Mouse (Mus musculus) forebrain, postnatal 0 days (tissue): Measurements from ENCODE around the gene Lrrc58. TPM values are rescaled to one million over a fixed set of nuclear protein-coding genes. Genes with fewer than 3 reads are reported as not detected.

Experiments
- ATAC-seq: fragments of 200-750 bp; cut with Nextera tagmentation; 2 replicates; pipeline ENCODE4 v1.8.0; 2017; ENCODE audit warnings: mild to moderate bottlenecking, moderate library complexity
- DNase-seq: peaks from one replicate; pipeline ENCODE4 v3.0.0-alpha.2; 2015
- H3K27ac ChIP-seq: fragments of 300-500 bp; sonication (generic); 2 replicates; pipeline ENCODE4 v1.5.1; 2014; ENCODE audit warnings: low read depth, mild to moderate bottlenecking, antibody characterized with exemption, low read length, moderate library complexity, mixed read lengths
- H3K27me3 ChIP-seq: fragments of 300-500 bp; sonication (generic); 2 replicates; pipeline ENCODE4 v1.6.1; 2014; ENCODE audit warnings: mild to moderate bottlenecking, low read length, mixed read lengths; ENCODE audit not compliant: insufficient read depth
- H3K36me3 ChIP-seq: fragments of 300-500 bp; sonication (generic); 2 replicates; pipeline ENCODE4 v1.6.1; 2014; ENCODE audit warnings: mild to moderate bottlenecking, moderate library complexity; ENCODE audit not compliant: insufficient read depth
- H3K4me1 ChIP-seq: fragments of 300-500 bp; sonication (generic); 2 replicates; pipeline ENCODE4 v1.6.1; 2014; ENCODE audit warnings: antibody characterized with exemption; ENCODE audit not compliant: insufficient read depth
- H3K4me2 ChIP-seq: fragments of 300-500 bp; sonication (generic); 2 replicates; pipeline ENCODE4 v1.6.1; 2014; ENCODE audit warnings: low read depth, mild to moderate bottlenecking, moderate library complexity
- H3K4me3 ChIP-seq: fragments of 300-500 bp; sonication (generic); 2 replicates; pipeline ENCODE4 v1.5.1; 2014; ENCODE audit warnings: low read depth, low read length, mixed read lengths
- H3K9ac ChIP-seq: fragments of 300-500 bp; sonication (generic); 2 replicates; pipeline ENCODE4 v1.6.1; 2014; ENCODE audit warnings: mild to moderate bottlenecking
- H3K9me3 ChIP-seq: fragments of 300-500 bp; sonication (generic); 2 replicates; pipeline ENCODE4 v1.6.1; 2016; ENCODE audit warnings: low read length
- CTCF ChIP-seq: sonication (generic); IDR thresholded peaks from 2 replicates; pipeline ENCODE4 v1.5.1; 2016; ENCODE audit warnings: antibody characterized with exemption, control low read depth, low read depth
- WGBS: fragments of 180-500 bp; shearing (Covaris S2); extraction: QIAGEN DNeasy Blood & Tissue Kit; methylation state at CpG from one replicate; pipeline ENCODE4 v1.1.7; 2014; 5-methylcytosine and 5-hydroxymethylcytosine counted together
- polyA plus RNA-seq: library from polyadenylated mRNA; unstranded; fragments of >200 nt; fragmentation: Nextera tagmentation; extraction: Ambion mirVana; gene quantifications from 2 replicates; pipeline ENCODE4 v1.2.1, GENCODE M21; 2015
- total RNA-seq: library from RNA; depleted of rRNA; stranded (reverse); fragments of >200 nt; gene quantifications from 2 replicates; pipeline ENCODE4 v1.2.3, GENCODE M21; 2014

The Lrrc58 gene
- total and polyA plus RNA-seq, 2 experiments from 2014 or later: 43.7 to 97.5 TPM

DNA sequence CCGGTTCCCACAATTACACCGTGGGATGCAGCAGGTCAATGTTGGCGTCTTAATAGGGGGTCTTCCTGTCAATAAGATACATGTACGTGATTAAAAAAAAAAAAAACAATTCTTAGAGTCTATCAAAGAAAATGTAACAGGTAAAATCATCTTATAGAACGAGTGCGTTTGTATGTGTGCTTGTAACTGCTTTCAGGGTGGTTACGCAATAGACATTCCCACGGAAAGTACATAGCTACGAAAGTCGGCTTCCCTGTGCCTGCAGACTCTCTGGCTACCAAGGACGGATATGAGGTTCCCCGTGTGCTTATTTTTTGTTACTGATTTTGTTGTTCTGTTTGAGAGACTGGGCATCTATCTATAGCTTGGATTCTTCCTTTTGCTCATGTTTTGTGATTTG lies 24.4 kb upstream of the Lrrc58 start:
- Histone ChIP-seq H3K4me2 (no peak overlapping the region), H3K9ac (no peak overlapping the region), H3K36me3 (no peaks in the 10 kb centered on the region), H3K27me3 (no peaks in the 10 kb centered on the region), H3K9me3 (no peaks in the 10 kb centered on the region), H3K4me3 (no peak overlapping the region), H3K4me1 (no peaks in the 10 kb centered on the region), H3K27ac (no peak overlapping the region)
- no peak for DNase-seq
- no peak for ATAC-seq
- WGBS: 94% methylated on average over 12 of the region's 12 CpGs
- TF ChIP-seq CTCF: no peak

DNA sequence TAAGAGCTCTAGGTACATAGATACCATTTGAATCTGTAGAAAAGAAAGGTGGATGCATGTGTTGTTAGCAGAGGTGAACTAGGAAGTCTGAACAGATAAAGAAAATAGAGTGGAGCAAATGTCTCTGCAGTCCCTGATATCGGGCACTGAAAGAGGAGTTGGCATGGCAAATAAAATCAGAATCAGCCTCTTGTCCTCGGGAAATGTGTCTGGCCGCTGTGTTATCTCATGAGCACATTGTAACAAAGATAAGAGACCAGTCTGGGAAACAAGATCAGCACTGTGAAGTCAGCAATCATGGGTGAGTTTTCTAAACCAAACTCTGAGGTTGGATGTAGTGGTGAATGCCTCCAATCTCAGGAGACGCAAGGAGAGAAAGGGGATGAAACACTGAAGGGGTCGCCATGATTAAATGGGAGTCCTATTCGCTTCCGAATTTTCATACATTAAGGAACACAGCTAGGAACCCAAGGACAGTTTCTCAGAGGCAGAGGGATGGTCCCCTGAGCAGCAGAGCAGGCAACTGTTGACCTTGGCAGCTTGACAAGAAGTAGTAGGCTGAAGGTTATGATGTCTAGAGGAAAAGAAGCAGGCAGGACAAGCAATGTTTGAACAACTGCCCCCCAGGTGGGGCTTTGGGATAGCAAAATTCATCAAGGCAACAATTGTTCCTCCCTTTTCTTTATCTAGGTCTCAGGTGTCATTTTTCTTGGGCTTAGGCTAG lies 22.8 kb upstream of the Lrrc58 start:
- Histone ChIP-seq H3K9me3 (no peaks in the 10 kb centered on the region), H3K4me1 (no peaks in the 10 kb centered on the region), H3K9ac (no peak overlapping the region), H3K27ac (no peak overlapping the region), H3K36me3 (no peaks in the 10 kb centered on the region), H3K4me3 (no peak overlapping the region), H3K4me2 (no peak overlapping the region), H3K27me3 (no peaks in the 10 kb centered on the region)
- ATAC-seq: no peak
- 87% methylated on average over 7 of the region's 7 CpGs for WGBS
- TF ChIP-seq CTCF: no peak
- DNase-seq: no peak

DNA sequence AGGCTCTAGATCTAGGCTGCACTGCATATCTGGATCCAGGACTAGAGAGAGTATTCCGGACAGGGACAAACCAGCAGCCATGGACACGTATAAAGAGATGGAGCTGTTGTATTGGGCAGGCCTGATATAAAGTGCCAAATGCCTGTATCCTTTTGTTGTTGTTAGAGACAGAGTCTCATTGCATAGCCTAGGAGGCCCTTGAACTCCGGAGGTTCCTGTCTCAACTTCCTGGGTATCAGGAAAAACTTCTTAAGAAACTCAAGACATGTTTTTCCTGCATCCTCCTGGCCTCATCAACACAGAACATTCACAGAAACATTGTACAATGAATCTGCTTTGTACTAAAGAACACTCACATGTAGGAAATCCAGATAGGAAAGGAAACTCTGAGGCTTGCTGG lies 21.1 kb upstream of the Lrrc58 start:
- no peaks in the 10 kb centered on the region for H3K9me3 ChIP-seq
- H3K36me3 ChIP-seq: no peaks in the 10 kb centered on the region
- WGBS: 92% methylated on average over 3 of the region's 3 CpGs
- H3K27ac ChIP-seq: no peak overlapping the region
- ATAC-seq (no peak), DNase-seq (no peak)
- H3K27me3 ChIP-seq: no peaks in the 10 kb centered on the region
- no peak for TF ChIP-seq CTCF
- no peaks in the 10 kb centered on the region for H3K4me1 ChIP-seq
- no peak overlapping the region for H3K4me3 ChIP-seq
- H3K4me2 ChIP-seq: no peak overlapping the region
- H3K9ac ChIP-seq: no peak overlapping the region

DNA sequence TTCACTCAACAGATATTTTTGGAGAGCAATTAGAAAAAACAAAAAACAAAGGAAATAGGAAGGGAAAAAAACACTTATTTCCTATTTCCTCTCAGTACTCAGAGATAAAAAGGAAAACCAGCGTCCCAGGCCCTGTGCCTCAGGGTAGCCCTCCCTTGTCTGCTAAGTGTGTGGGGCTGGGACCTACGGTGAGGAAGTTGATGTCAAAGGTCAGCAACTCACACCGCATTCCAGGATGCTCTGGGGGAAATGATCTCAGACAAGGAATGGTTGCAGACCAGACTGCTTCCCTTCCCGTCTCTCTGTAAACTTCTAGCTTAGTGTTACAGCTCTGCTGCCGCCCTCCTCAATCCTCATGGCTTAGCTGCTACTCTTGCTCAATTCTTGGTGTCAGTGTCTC lies 16.8 kb upstream of the Lrrc58 start:
- Histone ChIP-seq H3K9me3 (no peaks in the 10 kb centered on the region), H3K36me3 (no peaks in the 10 kb centered on the region), H3K4me3 (no peak overlapping the region), H3K27ac (no peak overlapping the region), H3K4me1 (no peaks in the 10 kb centered on the region), H3K27me3 (no peaks in the 10 kb centered on the region), H3K9ac (no peak overlapping the region), H3K4me2 (no peak overlapping the region)
- ATAC-seq (no peak), DNase-seq (no peak)
- 68% methylated on average over 5 of the region's 5 CpGs for WGBS
- TF ChIP-seq CTCF: no peak

GRCm38 (mm10) chr16:37853279-37853678 lies 14.9 kb upstream of the Lrrc58 start:
- no peak for ATAC-seq
- no peak for TF ChIP-seq CTCF
- Histone ChIP-seq H3K4me2 (no peak overlapping the region), H3K9me3 (no peaks in the 10 kb centered on the region), H3K9ac (no peak overlapping the region), H3K4me3 (no peak overlapping the region), H3K4me1 (no peaks in the 10 kb centered on the region), H3K36me3 (no peaks in the 10 kb centered on the region), H3K27ac (no peak overlapping the region), H3K27me3 (no peaks in the 10 kb centered on the region)
- WGBS: 46% methylated on average over 9 of the region's 9 CpGs
- peak; percentile 16 for DNase-seq

DNA sequence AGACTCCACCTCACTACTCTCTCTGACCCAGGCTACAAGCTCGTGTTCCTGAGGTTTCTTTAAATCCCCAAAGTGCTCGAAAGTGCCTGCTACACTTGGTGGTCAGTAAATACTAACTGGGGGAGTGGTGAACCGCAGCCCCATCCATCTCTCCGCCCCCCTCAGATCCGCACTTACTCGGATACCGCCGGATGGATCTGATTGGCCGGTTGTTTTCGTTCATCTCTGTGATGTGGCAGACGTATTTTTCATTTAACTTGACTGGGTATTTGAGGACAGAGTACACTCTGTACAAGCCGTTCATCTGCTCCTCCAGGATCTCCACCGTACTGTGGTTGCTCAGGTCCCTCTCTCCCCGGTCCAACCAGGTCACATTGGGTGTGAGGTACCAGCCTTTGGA lies 14.1 kb upstream of the Lrrc58 start:
- H3K4me2 ChIP-seq: no peak overlapping the region
- DNase-seq (no peak), ATAC-seq (no peak)
- no peak overlapping the region for H3K9ac ChIP-seq
- WGBS: 77% methylated on average over 14 of the region's 14 CpGs
- H3K4me3 ChIP-seq: no peak overlapping the region
- no peak overlapping the region for H3K27ac ChIP-seq
- H3K9me3 ChIP-seq: no peaks in the 10 kb centered on the region
- H3K27me3 ChIP-seq: no peaks in the 10 kb centered on the region
- no peaks in the 10 kb centered on the region for H3K36me3 ChIP-seq
- no peaks in the 10 kb centered on the region for H3K4me1 ChIP-seq
- TF ChIP-seq CTCF: no peak

DNA sequence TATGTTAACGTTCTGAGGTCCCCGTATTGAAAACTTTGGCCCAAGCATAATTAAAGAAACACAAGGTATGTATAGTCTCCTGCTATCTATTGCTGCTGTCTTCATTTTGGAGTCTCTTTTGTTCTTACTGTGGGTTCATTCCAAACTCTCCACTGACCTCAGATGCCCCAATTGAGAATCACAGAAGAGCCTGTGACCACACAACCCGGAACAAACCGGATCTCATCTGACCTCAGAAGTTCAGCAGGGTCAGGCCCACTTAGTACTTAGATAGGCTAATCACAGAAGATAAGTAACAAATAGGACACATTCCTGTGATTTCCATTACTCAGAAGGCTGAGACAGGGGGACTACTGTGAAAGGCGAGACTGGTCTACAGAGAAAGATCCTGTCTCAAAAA lies 13.6 kb upstream of the Lrrc58 start:
- WGBS: 82% methylated on average over 5 of the region's 5 CpGs
- H3K4me3 ChIP-seq: no peak overlapping the region
- ATAC-seq: no peak

DNA sequence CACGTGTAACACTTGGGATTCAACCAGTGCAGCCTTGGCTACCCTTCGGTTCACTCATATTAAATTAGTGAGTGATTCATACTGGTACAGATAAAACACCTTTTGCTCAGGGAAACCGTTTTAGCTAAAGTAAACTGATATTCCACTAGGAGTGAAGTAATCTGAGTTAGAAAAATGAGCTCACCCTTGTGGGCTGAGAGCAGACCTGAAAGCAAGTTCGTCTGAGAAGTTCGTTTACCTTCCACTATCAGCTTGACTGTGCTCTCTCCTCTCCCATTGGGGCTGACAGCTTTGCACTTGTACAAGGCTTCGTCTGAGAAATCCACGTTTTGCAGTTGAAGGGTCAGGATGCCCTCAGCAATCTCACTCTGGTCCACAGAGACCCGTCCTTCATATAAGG lies 12.6 kb upstream of the Lrrc58 start:
- no peak overlapping the region for H3K4me2 ChIP-seq
- H3K36me3 ChIP-seq: no peaks in the 10 kb centered on the region
- no peaks in the 10 kb centered on the region for H3K27me3 ChIP-seq
- ATAC-seq (no peak), DNase-seq (no peak)
- no peaks in the 10 kb centered on the region for H3K9me3 ChIP-seq
- H3K27ac ChIP-seq: no peak overlapping the region
- no peak for TF ChIP-seq CTCF
- no peak overlapping the region for H3K4me3 ChIP-seq
- H3K4me1 ChIP-seq: no peaks in the 10 kb centered on the region
- WGBS: 84% methylated on average over 8 of the region's 8 CpGs
- no peak overlapping the region for H3K9ac ChIP-seq

More for the DNA sequence above, 13.6 kb upstream of the Lrrc58 start:
- no peaks in the 10 kb centered on the region for H3K9me3 ChIP-seq
- H3K27me3 ChIP-seq: no peaks in the 10 kb centered on the region
- H3K4me2 ChIP-seq: no peak overlapping the region
- no peaks in the 10 kb centered on the region for H3K36me3 ChIP-seq
- H3K4me1 ChIP-seq: no peaks in the 10 kb centered on the region
- no peak for TF ChIP-seq CTCF
- no peak for DNase-seq
- H3K9ac ChIP-seq: no peak overlapping the region
- H3K27ac ChIP-seq: no peak overlapping the region
